In genomic region chr6:31517681-31518337, GRCm38 (mm10) we compare ENCODE assay signal across 8 mouse cellular contexts. TPM values are rescaled to one million over a fixed set of nuclear protein-coding genes. Genes with fewer than 3 reads are reported as not detected.
A peak's percentile ranks its signal among the peaks of the same experiment; 100 is the strongest.
DNase-seq lines count a peak whose midpoint lies in the region; ATAC-seq and TF ChIP-seq lines count a peak whose summit lies in the region.

No protein-coding gene starts in this region.

- H3K36me3 ChIP-seq in forebrain, embryonic 12.5 days (replicated peaks): peaks cover 20% of the 10 kb centered on the region
- peaks cover 18% of the 10 kb centered on the region for H3K36me3 ChIP-seq in forebrain, embryonic 14.5 days (ENCODE audit: control insufficient read depth, insufficient read depth, low read length)
- H3K36me3 ChIP-seq in heart, embryonic 14.5 days (ENCODE audit: control insufficient read depth, insufficient read depth, low read length): peaks cover 32% of the 10 kb centered on the region
- H3K36me3 ChIP-seq in midbrain, postnatal 0 days (ENCODE audit: insufficient read depth, low read length): no peaks in the 10 kb centered on the region

- 73% methylated on average over 9 of the region's 9 CpGs for WGBS in forebrain, embryonic 12.5 days
- WGBS in forebrain, embryonic 14.5 days: 67% methylated on average over 9 of the region's 9 CpGs
- WGBS in heart, embryonic 14.5 days: 46% methylated on average over 9 of the region's 9 CpGs
- 64% methylated on average over 9 of the region's 9 CpGs for WGBS in midbrain, postnatal 0 days

- H3K9ac ChIP-seq in forebrain, embryonic 12.5 days: no peak overlapping the region
- H3K9ac ChIP-seq in forebrain, embryonic 14.5 days (ENCODE audit: low read length): no peak overlapping the region
- H3K9ac ChIP-seq in heart, embryonic 14.5 days (ENCODE audit: low read length): no peak overlapping the region
- H3K9ac ChIP-seq in midbrain, postnatal 0 days (replicated peaks; ENCODE audit: low read length, poor library complexity, severe bottlenecking): no peak overlapping the region

- no peaks in the 10 kb centered on the region; the same call in 1 of the 2 replicates for H3K4me1 ChIP-seq in forebrain, embryonic 12.5 days
- no peaks in the 10 kb centered on the region for H3K4me1 ChIP-seq in forebrain, embryonic 14.5 days (ENCODE audit: control insufficient read depth, insufficient read depth, low read length)
- H3K4me1 ChIP-seq in heart, embryonic 14.5 days (ENCODE audit: control insufficient read depth in 2 of 2, insufficient read depth in 2 of 2, low read length in 2 of 2): peaks cover 10 to 21% of the 10 kb centered on the region in 2 experiments
- H3K4me1 ChIP-seq in midbrain, postnatal 0 days (ENCODE audit: insufficient read depth, low read length): peaks cover 4% of the 10 kb centered on the region; the same call in 1 of the 2 replicates

- H3K27me3 ChIP-seq in forebrain, embryonic 12.5 days: no peaks in the 10 kb centered on the region
- H3K27me3 ChIP-seq in forebrain, embryonic 14.5 days (replicated peaks; ENCODE audit: control insufficient read depth, insufficient read depth, low read length): no peaks in the 10 kb centered on the region
- no peaks in the 10 kb centered on the region for H3K27me3 ChIP-seq in heart, embryonic 14.5 days (ENCODE audit: control insufficient read depth, insufficient read depth, low read length)
- no peaks in the 10 kb centered on the region for H3K27me3 ChIP-seq in midbrain, postnatal 0 days (ENCODE audit: insufficient read depth, low read length)

- 0 out of 2 replicates have a peak overlapping the region, but pooled peaks have one; percentile 31 for H3K27ac ChIP-seq in forebrain, embryonic 12.5 days
- H3K27ac ChIP-seq in forebrain, embryonic 14.5 days (ENCODE audit: low read depth, low read length): no peak overlapping the region
- H3K27ac ChIP-seq in left cerebral cortex, adult 2 months: peak overlapping the region; percentile 36
- peak overlapping the region; percentile 66 to 70 for H3K27ac ChIP-seq in heart, embryonic 14.5 days (replicated peaks in 1 of 2; ENCODE audit: control insufficient read depth in 1 of 2, insufficient read depth in 1 of 2, low read depth in 2 of 2, low read length in 2 of 2)
- H3K27ac ChIP-seq in midbrain, postnatal 0 days (ENCODE audit: low read depth, low read length): peak overlapping the region; percentile 32; the same call in 1 of the 2 replicates

- DNase-seq in forebrain, embryonic 14.5 days (ENCODE audit: low spot score): no peak
- no peak for DNase-seq in left cerebral cortex, adult 2 months (ENCODE audit: extremely low spot score in 1 of 2, low spot score in 2 of 2)
- no peak for DNase-seq in left cerebral cortex, adult 11 months (ENCODE audit: low spot score)
- no peak for DNase-seq in midbrain, postnatal 0 days (ENCODE audit: low spot score)
- no peak for DNase-seq in thymus, postnatal 14 days
- DNase-seq in left cerebral cortex, postnatal 4 days: no peak

- H3K4me3 ChIP-seq in forebrain, embryonic 12.5 days (replicated peaks): no peak overlapping the region
- H3K4me3 ChIP-seq in forebrain, embryonic 14.5 days (ENCODE audit: low read depth, low read length): no peak overlapping the region
- H3K4me3 ChIP-seq in left cerebral cortex, adult 2 months: no peak overlapping the region
- no peak overlapping the region for H3K4me3 ChIP-seq in heart, embryonic 14.5 days (ENCODE audit: control insufficient read depth in 1 of 2, insufficient read depth in 1 of 2, low read depth in 1 of 2, low read length in 2 of 2)
- H3K4me3 ChIP-seq in midbrain, postnatal 0 days (ENCODE audit: low read depth, low read length): no peak overlapping the region

- intact Hi-C loops in left cerebral cortex, adult 2 months (cut with DNase I): no loop called here
- intact Hi-C loops in left cerebral cortex, postnatal 4 days (cut with DNase I): no loop called here

- no peak overlapping the region for H3K4me2 ChIP-seq in forebrain, embryonic 12.5 days
- no peak overlapping the region for H3K4me2 ChIP-seq in forebrain, embryonic 14.5 days (ENCODE audit: low read length)
- no peak overlapping the region for H3K4me2 ChIP-seq in heart, embryonic 14.5 days (ENCODE audit: low read length)
- no peak overlapping the region for H3K4me2 ChIP-seq in midbrain, postnatal 0 days (ENCODE audit: low read depth, low read length, poor library complexity, severe bottlenecking)

- no peaks in the 10 kb centered on the region for H3K9me3 ChIP-seq in forebrain, embryonic 12.5 days
- H3K9me3 ChIP-seq in forebrain, embryonic 14.5 days (replicated peaks; ENCODE audit: control insufficient read depth, low read length): no peaks in the 10 kb centered on the region
- H3K9me3 ChIP-seq in heart, embryonic 14.5 days (ENCODE audit: control insufficient read depth, low read length): no peaks in the 10 kb centered on the region
- H3K9me3 ChIP-seq in midbrain, postnatal 0 days (ENCODE audit: low read length): no peaks in the 10 kb centered on the region

- ATAC-seq in forebrain, embryonic 12.5 days (ENCODE audit: low FRiP score): no peak
- no peak for ATAC-seq in forebrain, embryonic 14.5 days
- 0 out of 2 replicates have a peak, but pooled peaks have one; percentile 7 for ATAC-seq in heart, embryonic 14.5 days (ENCODE audit: insufficient number of reproducible peaks, insufficient read depth, low FRiP score, low read depth)
- no peak; the same call in 1 of the 2 replicates for ATAC-seq in midbrain, postnatal 0 days (ENCODE audit: low FRiP score)

- TF ChIP-seq CTCF in left cerebral cortex, adult 2 months (IDR thresholded peaks at IDR 0.05): no peak
- TF ChIP-seq CTCF in midbrain, postnatal 0 days (IDR thresholded peaks at IDR 0.05): no peak

RNA-seq across cellular contexts. Expression of gene Podxl, which starts 46.0 kb away (rescaled TPM):
- polyA plus RNA-seq in forebrain, embryonic 12.5 days (2016; fragmentation: Nextera tagmentation; extraction: Ambion mirVana): 20.1 and 21.1 TPM in 2 replicates
- 9.3 and 10.7 TPM in 2 replicates for polyA plus RNA-seq in forebrain, embryonic 14.5 days (2014; fragmentation: Nextera tagmentation; extraction: Ambion mirVana)
- 10 to 100 TPM; 20.2 to 23.2 TPM for total RNA-seq in left cerebral cortex, adult 2 months (2021)
- polyA plus RNA-seq in heart, embryonic 14.5 days (2014; fragmentation: Nextera tagmentation; extraction: Ambion mirVana): 14.6 and 16.3 TPM in 2 replicates
- total RNA-seq in midbrain, postnatal 0 days (2014; rRNA removed): 15.1 and 16.3 TPM in 2 replicates
- 5.7 and 6.0 TPM in 2 replicates for polyA plus RNA-seq in midbrain, postnatal 0 days (2015; fragmentation: Nextera tagmentation; extraction: Ambion mirVana)
- total RNA-seq in left cerebral cortex, postnatal 4 days (2021): 10 to 100 TPM; 19.0 to 20.2 TPM
